In the genomic region with DNA sequence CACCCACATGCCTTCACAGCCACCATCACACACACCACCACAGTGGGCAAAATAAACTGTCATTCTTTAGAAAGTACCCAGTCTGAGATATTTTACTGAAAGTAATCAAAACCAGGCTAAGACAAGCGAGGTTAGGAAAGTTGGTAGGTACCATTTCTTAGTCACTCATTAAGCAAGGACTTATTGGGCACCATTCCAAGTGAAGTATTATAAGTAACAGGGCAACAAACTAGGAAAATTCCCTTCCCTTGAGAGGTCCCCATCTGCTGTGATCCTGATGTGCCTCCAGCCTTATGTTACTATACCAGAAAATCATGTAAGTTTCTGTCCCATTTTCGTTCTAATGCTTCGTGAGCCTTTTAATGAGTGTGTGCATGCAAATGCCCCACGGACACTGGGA, we compare ENCODE assay signal across 22 mouse cellular contexts.
"Had no signal": no experiment of that assay in that cellular context is flagged by ENCODE, and none has a peak within 500 bp of the region (broad histone marks: within the 10 kb centered on the region; RNA-seq: fewer than 3 reads in every experiment).

No protein-coding gene starts in this region.

- H3K27me3 ChIP-seq: intestine, embryonic 15.5 days; limb, embryonic 15.5 days; neural tube, embryonic 12.5 days; neural tube, embryonic 15.5 days had no signal

- H3K27ac ChIP-seq: intestine, embryonic 15.5 days; layer of hippocampus, adult 2 months; limb, embryonic 15.5 days; liver, embryonic 14.5 days; macrophage; midbrain, embryonic 12.5 days; midbrain, embryonic 15.5 days; neural tube, embryonic 12.5 days; neural tube, embryonic 15.5 days; stomach, postnatal 0 days had no signal

- H3K9ac ChIP-seq: intestine, embryonic 15.5 days; limb, embryonic 15.5 days; liver, embryonic 14.5 days; liver, postnatal 0 days; lung, embryonic 14.5 days; midbrain, embryonic 12.5 days; midbrain, embryonic 15.5 days; neural tube, embryonic 12.5 days; neural tube, embryonic 15.5 days had no signal

- H3K4me3 ChIP-seq: intestine, embryonic 15.5 days; layer of hippocampus, adult 2 months; limb, embryonic 15.5 days; midbrain, embryonic 12.5 days; midbrain, embryonic 15.5 days; neural tube, embryonic 12.5 days; neural tube, embryonic 15.5 days had no signal

- H3K36me3 ChIP-seq: intestine, embryonic 15.5 days; limb, embryonic 15.5 days; midbrain, embryonic 12.5 days; midbrain, embryonic 15.5 days; neural tube, embryonic 12.5 days; neural tube, embryonic 15.5 days had no signal

- H3K4me2 ChIP-seq: intestine, embryonic 15.5 days; limb, embryonic 15.5 days; liver, embryonic 11.5 days; lung, embryonic 14.5 days; midbrain, embryonic 12.5 days; midbrain, embryonic 15.5 days; neural tube, embryonic 12.5 days; neural tube, embryonic 15.5 days had no signal

- H3K9me3 ChIP-seq: intestine, embryonic 15.5 days; limb, embryonic 15.5 days; midbrain, embryonic 12.5 days; midbrain, embryonic 15.5 days; neural tube, embryonic 12.5 days; neural tube, embryonic 15.5 days had no signal

- ATAC-seq: hindbrain, embryonic 16.5 days; intestine, embryonic 15.5 days; liver, postnatal 0 days; lung, postnatal 0 days; midbrain, embryonic 15.5 days had no signal

- DNase-seq: layer of hippocampus, adult 9-11 months; liver, postnatal 0 days; lung, embryonic 14.5 days; right cerebral cortex, adult 18-20 months; right cerebral cortex, postnatal 14 days; right cerebral cortex, postnatal 4 days; thymus, adult 2 months; thymus, postnatal 14 days; thymus, postnatal 4 days had no signal
